Mouse (Mus musculus) ZHBTc4 (cell line): ENCODE data around the gene Cdc5l.

Source experiments
- DNase-seq: peaks from one replicate; pipeline ENCODE4 v3.0.0-alpha.2; 2011; ENCODE audit warnings: low read depth, low spot score

The Cdc5l gene

DNA sequence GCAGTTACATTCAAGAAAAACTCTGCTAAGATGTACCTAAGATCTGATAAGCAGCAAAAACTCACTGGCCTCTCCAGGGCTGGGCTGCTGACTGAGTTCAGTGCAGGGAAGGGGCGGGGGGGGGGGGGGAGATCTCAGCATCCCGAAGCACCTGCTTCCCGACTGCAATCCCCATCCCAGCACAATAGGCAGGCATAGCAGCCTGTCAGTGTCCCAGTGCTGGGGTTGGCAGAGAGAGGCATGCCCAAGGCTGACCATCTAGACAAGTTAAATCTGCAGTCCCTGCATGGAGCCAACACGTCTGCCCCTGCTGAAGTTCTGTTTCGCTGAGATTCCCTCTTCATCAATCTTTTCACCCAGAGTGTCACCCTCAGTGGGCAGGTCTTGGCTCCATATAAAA lies 63.0 kb downstream of the Cdc5l start:
- no peak for DNase-seq

DNA sequence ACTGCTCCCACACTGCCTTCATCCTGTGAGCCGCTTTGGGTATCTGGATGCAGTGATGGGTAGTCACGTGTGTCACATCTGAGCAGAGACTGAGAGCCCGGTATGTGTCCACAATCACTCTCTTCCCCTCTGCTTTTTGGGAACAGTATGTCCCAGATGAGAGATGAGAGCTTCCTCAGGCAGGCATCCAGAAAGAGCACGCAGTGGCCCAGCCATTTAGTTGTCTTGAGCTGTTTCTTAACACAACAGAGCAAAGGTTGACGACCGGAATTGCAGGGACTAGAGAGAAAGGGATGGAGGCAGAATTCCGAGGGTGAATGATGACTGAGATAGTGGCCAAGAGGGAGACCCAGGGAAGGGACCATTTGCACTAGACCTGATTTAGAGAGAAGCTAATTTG lies 68.7 kb downstream of the Cdc5l start:
- DNase-seq, result no peak

DNA sequence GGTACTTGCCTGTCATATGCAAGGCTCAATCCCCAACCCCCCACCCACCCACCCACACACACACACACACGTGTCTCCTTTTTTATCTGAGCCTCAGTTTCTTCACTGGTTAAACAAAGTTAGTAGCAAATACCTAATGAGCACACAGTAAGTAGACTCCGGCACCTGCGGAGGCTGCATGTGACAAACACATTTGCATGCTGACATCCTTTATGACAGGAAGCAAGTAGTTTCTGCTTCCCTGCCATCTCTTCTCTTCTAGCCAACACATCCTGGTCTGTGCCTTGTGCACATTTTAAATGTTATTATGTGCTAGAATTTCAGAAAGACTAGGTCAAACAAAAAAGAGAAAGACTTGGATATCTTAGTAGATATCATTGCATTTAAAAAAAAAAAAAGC lies 72.6 kb downstream of the Cdc5l start:
- no peak for DNase-seq

DNA sequence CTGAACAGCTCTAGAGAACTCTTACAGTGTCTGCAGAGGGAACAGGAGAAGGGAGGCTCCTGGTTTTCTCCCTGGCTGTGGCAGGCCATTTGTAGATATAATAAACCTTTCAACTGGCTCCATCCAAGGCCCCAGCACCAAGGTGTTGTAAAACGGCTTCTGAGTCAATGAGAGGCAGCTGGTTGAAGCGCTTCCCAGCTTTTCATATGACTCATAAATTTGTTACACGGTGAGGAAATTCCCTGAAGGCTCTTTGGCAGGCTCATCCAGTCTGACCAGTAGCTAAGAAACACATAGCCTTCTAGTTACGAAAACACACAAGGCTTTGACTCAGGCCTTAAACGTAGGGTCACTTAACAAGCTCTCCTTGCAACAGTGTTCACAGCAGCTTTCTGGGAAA lies 74.1 kb downstream of the Cdc5l start:
- DNase-seq, result no peak

DNA sequence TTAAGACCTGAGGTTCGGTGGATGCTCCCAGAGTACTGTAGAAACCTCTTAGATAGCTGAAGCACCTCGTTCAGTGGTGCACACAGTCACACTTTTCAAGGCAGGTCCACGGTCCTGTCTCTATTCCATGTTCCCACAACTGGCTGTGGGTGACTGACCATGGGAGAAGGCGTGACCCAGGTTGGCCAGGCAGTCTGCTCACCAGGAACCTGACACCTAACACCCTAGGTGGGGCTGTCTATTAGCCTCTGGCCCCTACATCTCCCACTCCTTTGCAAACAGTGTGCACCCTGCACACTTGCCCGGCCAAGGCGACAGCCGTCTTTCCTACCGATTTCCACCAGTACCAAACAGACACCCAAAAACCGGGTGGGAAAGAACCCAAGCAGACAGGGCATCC lies 77.1 kb downstream of the Cdc5l start:
- no peak for DNase-seq

DNA sequence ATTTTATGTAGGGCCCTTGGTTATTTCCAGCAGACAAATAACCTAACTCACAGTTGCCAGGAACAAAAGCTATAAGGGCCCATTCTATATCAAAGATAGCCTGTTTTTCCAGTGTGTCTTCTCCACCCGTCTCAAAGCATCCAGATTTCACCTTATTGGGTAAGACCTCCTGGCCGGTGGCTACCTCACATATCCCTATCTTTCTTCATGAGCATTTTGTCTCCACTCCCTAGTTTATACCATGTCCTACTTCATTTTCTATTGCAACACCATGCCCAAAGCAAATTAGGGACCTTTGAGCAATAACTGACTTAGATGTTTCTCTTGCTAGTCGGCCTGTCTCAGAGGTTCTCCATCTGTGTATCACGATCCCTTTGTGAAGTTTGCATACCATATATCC lies 85.6 kb downstream of the Cdc5l start:
- DNase-seq, result no peak
